Mouse (Mus musculus) MEL (cell line): ENCODE results near the gene Krt28.

Experiments
- CHD2 ChIP-seq: IDR thresholded peaks from 2 replicates; pipeline ENCODE4 v1.6.1; 2011; ENCODE audit warnings: low read length, improper control_type of control experiment
- CTCF ChIP-seq, 3 experiments: IDR thresholded peaks in 2 of 3; conservative IDR thresholded peaks in 1 of 3; 2 replicates each; pipeline ENCODE4 v1.5.1; 2011 to 2012; ENCODE audit warnings: low read length in 3 of 3, low read depth in 2 of 3, mild to moderate bottlenecking in 2 of 3, improper control_type of control experiment in 1 of 3, inconsistent platforms in 1 of 3, mixed read lengths in 1 of 3, moderate library complexity in 1 of 3; ENCODE audit not compliant: control insufficient read depth in 1 of 3, insufficient read depth in 1 of 3, poor library complexity in 1 of 3, severe bottlenecking in 1 of 3
- POLR2A ChIP-seq, 2 experiments: IDR thresholded peaks; 2 replicates each; pipeline ENCODE4 v1.6.1; 2011 to 2012; ENCODE audit warnings: low read length in 2 of 2, mild to moderate bottlenecking in 2 of 2, control low read depth in 1 of 2, improper control_type of control experiment in 1 of 2, low read depth in 1 of 2, moderate library complexity in 1 of 2; ENCODE audit not compliant: control insufficient read depth in 1 of 2, insufficient read depth in 1 of 2, poor library complexity in 1 of 2
- SMC3 ChIP-seq: IDR thresholded peaks from 2 replicates; pipeline ENCODE4 v1.6.1; 2011; ENCODE audit warnings: low read depth, low read length, improper control_type of control experiment
- TAL1 ChIP-seq: IDR thresholded peaks from 2 replicates; pipeline ENCODE4 v1.6.1; 2012; ENCODE audit warnings: mild to moderate bottlenecking, inconsistent platforms, low read length, moderate library complexity, mixed read lengths
- TBP ChIP-seq: IDR thresholded peaks from 2 replicates; pipeline ENCODE4 v1.8.0; 2011; ENCODE audit warnings: low read depth, low read length, improper control_type of control experiment
- UBTF ChIP-seq: IDR thresholded peaks from 2 replicates; pipeline ENCODE4 v1.6.1; 2012; ENCODE audit warnings: low read depth, mild to moderate bottlenecking, inconsistent platforms, low read length, improper control_type of control experiment, moderate library complexity, borderline replicate concordance; ENCODE audit not compliant: insufficient read depth

DNA sequence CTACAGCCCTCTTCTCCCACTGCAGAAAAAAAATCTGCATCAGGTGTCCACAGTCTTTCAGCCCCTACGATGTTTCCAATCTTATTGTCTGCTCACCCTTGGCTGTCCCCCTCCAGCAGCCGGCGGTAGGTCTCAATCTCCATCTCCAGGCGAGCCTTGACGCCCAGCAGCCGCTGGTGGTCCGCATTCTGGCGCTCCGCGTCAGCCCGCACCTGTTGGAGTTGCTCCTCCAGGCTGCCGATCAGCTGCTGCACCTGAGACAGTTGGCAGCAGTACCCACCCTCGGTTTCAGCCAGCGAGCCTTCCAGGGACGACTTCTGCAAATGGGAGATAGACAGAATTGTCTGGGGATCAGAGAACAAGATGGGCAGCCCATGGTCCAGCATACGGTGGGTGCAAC, 43.1 kb upstream of the Krt28 start:
- TF ChIP-seq TBP, result no peak
- TF ChIP-seq POLR2A (IDR thresholded peaks at IDR 0.05; ENCODE audit: control insufficient read depth in 1 of 2, insufficient read depth in 1 of 2, low read depth in 1 of 2, low read length in 2 of 2, poor library complexity in 1 of 2), result no peak
- TF ChIP-seq TAL1, result no peak
- no peak for TF ChIP-seq CHD2
- no peak for TF ChIP-seq SMC3
- TF ChIP-seq UBTF, result no peak
- no peak for TF ChIP-seq CTCF (IDR thresholded peaks at IDR 0.05 in 2 of 3, conservative IDR thresholded peaks at IDR 0.05 in 1 of 3; ENCODE audit: control insufficient read depth in 1 of 3, insufficient read depth in 1 of 3, low read depth in 2 of 3, low read length in 3 of 3, poor library complexity in 1 of 3, severe bottlenecking in 1 of 3)
